Mouse (Mus musculus) right cerebral cortex, postnatal 4 days (tissue): ENCODE results near the gene Mob3b.
A peak's percentile ranks its signal among the peaks of the same experiment; 100 is the strongest.

Experiments
- DNase-seq: peaks from one replicate; pipeline ENCODE4 v3.0.0-alpha.2; 2022

Gene Mob3b

GRCm38 (mm10) chr4:35112452-35112851 lies 44.8 kb downstream of the Mob3b start:
- DNase-seq = no peak

- no peak for DNase-seq
These were observed 52.0 kb downstream of the Mob3b start for GRCm38 (mm10) chr4:35105115-35105773.

GRCm38 (mm10) chr4:35101201-35101600 lies 56.1 kb downstream of the Mob3b start:
- DNase-seq = no peak

- DNase-seq = peak; percentile 64
These were observed 57.2 kb downstream of the Mob3b start for GRCm38 (mm10) chr4:35099865-35100780.

- DNase-seq = no peak
These were observed 57.9 kb downstream of the Mob3b start for GRCm38 (mm10) chr4:35099210-35099864.

GRCm38 (mm10) chr4:35098552-35098951 lies 58.7 kb downstream of the Mob3b start:
- no peak for DNase-seq

- no peak for DNase-seq
These were observed 60.8 kb downstream of the Mob3b start for GRCm38 (mm10) chr4:35096226-35097175.

GRCm38 (mm10) chr4:35092457-35092856 lies 64.8 kb downstream of the Mob3b start:
- DNase-seq = no peak

- no peak for DNase-seq
These were observed 66.0 kb downstream of the Mob3b start for GRCm38 (mm10) chr4:35091157-35091784.

GRCm38 (mm10) chr4:35089321-35090316 lies 67.7 kb downstream of the Mob3b start:
- DNase-seq = no peak

- DNase-seq = no peak
These were observed 71.1 kb downstream of the Mob3b start for GRCm38 (mm10) chr4:35086067-35086700.

GRCm38 (mm10) chr4:35084060-35084459 lies 73.2 kb downstream of the Mob3b start:
- DNase-seq = no peak

GRCm38 (mm10) chr4:35082476-35083114 lies 74.7 kb downstream of the Mob3b start:
- DNase-seq = no peak

GRCm38 (mm10) chr4:35080285-35080684 lies 77.0 kb downstream of the Mob3b start:
- DNase-seq = no peak

GRCm38 (mm10) chr4:35068739-35069138 lies 88.5 kb downstream of the Mob3b start:
- DNase-seq = no peak

- no peak for DNase-seq
These were observed 91.1 kb downstream of the Mob3b start for GRCm38 (mm10) chr4:35066163-35066562.

- no peak for DNase-seq
These were observed 92.0 kb downstream of the Mob3b start for GRCm38 (mm10) chr4:35065075-35065838.

GRCm38 (mm10) chr4:35063146-35063719 lies 94.1 kb downstream of the Mob3b start:
- no peak for DNase-seq
